Comparison of ENCODE assay signal across 22 mouse cellular contexts in genomic region chr16:43390387-43390786, GRCm38 (mm10).
A peak's percentile ranks its signal among the peaks of the same experiment; 100 is the strongest.
DNase-seq lines count a peak whose midpoint lies in the region; ATAC-seq and TF ChIP-seq lines count a peak whose summit lies in the region.
"Had no signal": no experiment of that assay in that cellular context is flagged by ENCODE, and none has a peak within 500 bp of the region (broad histone marks: within the 10 kb centered on the region; RNA-seq: fewer than 3 reads in every experiment).

No protein-coding gene starts in this region.

- H3K36me3 ChIP-seq in CH12.LX (replicated peaks in 1 of 2; ENCODE audit: control insufficient read depth in 1 of 2, insufficient read depth in 1 of 2, low read length in 1 of 2), result peaks cover 0 to 8% of the 10 kb centered on the region in 2 experiments
- H3K36me3 ChIP-seq: G1E had no signal

- TF ChIP-seq POLR2A in CH12.LX (IDR thresholded peaks at IDR 0.05; ENCODE audit: low read depth, low read length), result no peak

- no peak overlapping the region for H3K4me3 ChIP-seq in CH12.LX (replicated peaks in 1 of 3; ENCODE audit: low read depth in 2 of 3, low read length in 2 of 3, poor library complexity in 1 of 3)

- no peak for TF ChIP-seq RAD21 in CH12.LX (IDR thresholded peaks at IDR 0.05; ENCODE audit: low read depth, low read length)

- no peak for TF ChIP-seq CTCF in CH12.LX (conservative IDR thresholded peaks at IDR 0.05 in 1 of 2, IDR thresholded peaks at IDR 0.05 in 1 of 2; ENCODE audit: low read depth in 2 of 2, low read length in 2 of 2)

- dilution Hi-C loops in CH12.LX (cut with MboI; ENCODE audit: extremely low pct_ligation_motif_present, extremely low pct_unique_long_range_greater_than_20kb, low sequenced_read_pairs), result no loop called here

- in situ Hi-C loops in CH12.LX (cut with MboI; ENCODE audit: low pct_ligation_motif_present, low pct_unique_long_range_greater_than_20kb, low sequenced_read_pairs), result loop anchor here (10.0 to 25.0 kb wide), 3 partner anchors 124 to 422 kb away; no protein-coding TSS in a partner anchor

- H3K4me1 ChIP-seq in CH12.LX (ENCODE audit: control insufficient read depth in 1 of 2, insufficient read depth in 2 of 2), result peaks cover 9 to 29% of the 10 kb centered on the region in 2 experiments

- no peaks in the 10 kb centered on the region for H3K9me3 ChIP-seq in CH12.LX (replicated peaks; ENCODE audit: low read length)
- H3K9me3 ChIP-seq: G1E had no signal

- no peak overlapping the region for H3K9ac ChIP-seq in CH12.LX (ENCODE audit: insufficient read depth, low read depth)

- peaks cover 2% of the 10 kb centered on the region for H3K79me2 ChIP-seq in CH12.LX (replicated peaks; ENCODE audit: control insufficient read depth, extremely low read depth, insufficient read depth, poor library complexity, severe bottlenecking)

- no peaks in the 10 kb centered on the region for H3K27me3 ChIP-seq in CH12.LX (replicated peaks)
- H3K27me3 ChIP-seq: Patski had no signal

- no peak for TF ChIP-seq EP300 in CH12.LX (IDR thresholded peaks at IDR 0.05; ENCODE audit: low read length)

- no peak overlapping the region for H3K27ac ChIP-seq in CH12.LX (ENCODE audit: insufficient read depth, low read depth)

- DNase-seq in 416B (ENCODE audit: low read depth) (peak; percentile 58), CH12.LX (ENCODE audit: extremely low read depth) (no peak)
- DNase-seq in induced T-regulatory cell, adult 2 months (ENCODE audit: low read depth), result peak; percentile 8
- no peak for DNase-seq in lung, postnatal 10 days
- DNase-seq in spleen, postnatal 4 days (ENCODE audit: low spot score in 2 of 2), result no peak
- DNase-seq: adrenal gland, adult 2 months; adrenal gland, adult 8-10 months; adrenal gland, postnatal 10 days; adrenal gland, postnatal 14 days; adrenal gland, postnatal 25 days; adrenal gland, postnatal 36 days; B cell, adult 2 months; cerebellum, adult 11 months; cerebellum, adult 11-12 months; cerebellum, adult 18-20 months; cerebellum, adult 2 months; cerebellum, adult 8-10 months had no signal

- H3K4me2 ChIP-seq in CH12.LX (ENCODE audit: insufficient read depth, low read depth, poor library complexity, severe bottlenecking), result no peak overlapping the region

- ATAC-seq in erythroblast, adult 5-6 weeks (replicated peaks; ENCODE audit: low FRiP score, poor library complexity, severe bottlenecking), result no peak
- ATAC-seq: activated CD4-positive, CD25-positive, alpha-beta regulatory T cell, adult 4 months; CD4-positive, CD25-positive, alpha-beta regulatory T cell, adult 4 months; Patski had no signal

TF ChIP-seq in CH12.LX, 34 proteins besides CTCF, POLR2A, EP300 and RAD21:
- TF ChIP-seq MEF2A (IDR thresholded peaks at IDR 0.05; ENCODE audit: borderline replicate concordance, low read depth, low read length) (no peak), MAFK (IDR thresholded peaks at IDR 0.05; ENCODE audit: insufficient replicate concordance, low read length) (peak; percentile 58; the same call in 1 of the 2 replicates), JUN (IDR thresholded peaks at IDR 0.05; ENCODE audit: insufficient read depth, low read depth, low read length) (no peak)

Comparison
In these comparisons a context has a peak if more than half of its experiments do, and no peak if none do; other contexts are left out.
1. DNase-seq: peak in 416B (single experiment) and induced T-regulatory cell, adult 2 months (single experiment); none in CH12.LX (single experiment), lung, postnatal 10 days (single experiment) and spleen, postnatal 4 days (0 of 2).